Mouse (Mus musculus) liver, embryonic 12.5 days (tissue): ENCODE data around the gene Zfp341. TPM values are rescaled to one million over a fixed set of nuclear protein-coding genes. Genes with fewer than 3 reads are reported as not detected.

Experiments
- polyA plus RNA-seq: library from polyadenylated mRNA; unstranded; fragments of >200 nt; fragmentation: Nextera tagmentation; extraction: Ambion mirVana; gene quantifications from 2 replicates; pipeline ENCODE4 v1.2.1, GENCODE M21; 2016

Zfp341 gene
- polyA plus RNA-seq, 1 experiment from 2014 or later = 2.2 TPM

Other genes with a start within 250 kb of the Zfp341 start
- 16.6 and 16.8 TPM in 2 replicates for gene Cdk5rap1, start 240.3 kb upstream of the Zfp341 start, polyA plus RNA-seq
- gene Snta1, start 205.2 kb upstream of the Zfp341 start, polyA plus RNA-seq = 1.5 and 1.6 TPM in 2 replicates
- gene Cbfa2t2, start 176.8 kb upstream of the Zfp341 start, polyA plus RNA-seq = 13.8 and 15.1 TPM in 2 replicates
- 1.5 and 1.6 TPM in 2 replicates for gene 1700003F12Rik, start 66.2 kb upstream of the Zfp341 start, polyA plus RNA-seq
- 0.29 TPM in 1 of 2 replicates, not detected in the other for gene Actl10, start 61.5 kb upstream of the Zfp341 start, polyA plus RNA-seq
- 1.0 and 1.3 TPM in 2 replicates for gene Necab3, start 54.4 kb upstream of the Zfp341 start, polyA plus RNA-seq
- gene E2f1, start 43.4 kb upstream of the Zfp341 start, polyA plus RNA-seq = 27.0 and 27.4 TPM in 2 replicates
- 24.5 and 26.1 TPM in 2 replicates for gene Pxmp4, start 9.6 kb upstream of the Zfp341 start, polyA plus RNA-seq
- 0.45 TPM in 1 of 2 replicates, not detected in the other for gene 4930519P11Rik, start 140 bp downstream of the Zfp341 start, polyA plus RNA-seq
- gene Chmp4b, start 38.4 kb downstream of the Zfp341 start, polyA plus RNA-seq = 17.6 and 18.2 TPM in 2 replicates
- gene Gm14214, start 156.7 kb downstream of the Zfp341 start, polyA plus RNA-seq = not detected in 2 replicates
- gene Raly, start 177.8 kb downstream of the Zfp341 start, polyA plus RNA-seq = 29.6 and 37.1 TPM in 2 replicates
- gene a, start 178.1 kb downstream of the Zfp341 start, polyA plus RNA-seq = 0.29 and 0.36 TPM in 2 replicates